Mouse (Mus musculus) ES-E14 (cell line): ENCODE measurements around the gene Slc2a12. TPM values are rescaled to one million over a fixed set of nuclear protein-coding genes. Genes with fewer than 3 reads are reported as not detected.

Experiments used
- DNase-seq: peaks from one replicate; pipeline ENCODE4 v3.0.0-alpha.2; 2013; ENCODE audit warnings: low read depth, low spot score
- H3K27ac ChIP-seq: 2 replicates; pipeline ENCODE4 v1.5.1; 2012; ENCODE audit warnings: low read depth, mild to moderate bottlenecking, low read length, moderate library complexity, mixed read lengths; ENCODE audit not compliant: poor library complexity, insufficient read depth, severe bottlenecking
- H3K36me3 ChIP-seq: 2 replicates; pipeline ENCODE4 v1.6.1; 2012; ENCODE audit warnings: mild to moderate bottlenecking, low read length, moderate library complexity, mixed read lengths; ENCODE audit not compliant: control insufficient read depth, poor library complexity, insufficient read depth, severe bottlenecking
- H3K4me1 ChIP-seq, 2 experiments: fragments of 150-350 bp in 1 of 2; sonication (generic) in 1 of 2; 2 replicates each; pipeline ENCODE4 v1.6.1; 2012; ENCODE audit warnings: low read length in 2 of 2, mild to moderate bottlenecking in 1 of 2, mixed read lengths in 1 of 2; ENCODE audit not compliant: control insufficient read depth in 2 of 2, insufficient read depth in 2 of 2, poor library complexity in 1 of 2
- H3K4me3 ChIP-seq, 2 experiments: fragments of 150-350 bp in 1 of 2; sonication (generic) in 1 of 2; 2 replicates each; pipeline ENCODE4 v1.5.1; 2012; ENCODE audit warnings: low read length in 2 of 2, low read depth in 1 of 2, mild to moderate bottlenecking in 1 of 2, mixed read lengths in 1 of 2; ENCODE audit not compliant: insufficient read depth in 1 of 2, poor library complexity in 1 of 2, severe bottlenecking in 1 of 2
- H3K9ac ChIP-seq: 2 replicates; pipeline ENCODE4 v1.6.1; 2012; ENCODE audit warnings: low read depth, mild to moderate bottlenecking, low read length, mixed read lengths; ENCODE audit not compliant: poor library complexity, insufficient read depth, severe bottlenecking
- H3K9me3 ChIP-seq: fragments of 150-350 bp; sonication (generic); 2 replicates; pipeline ENCODE4 v1.6.1; 2012; ENCODE audit warnings: low read depth, mild to moderate bottlenecking, low read length; ENCODE audit not compliant: control insufficient read depth, insufficient read depth
- CHD2 ChIP-seq: IDR thresholded peaks from 2 replicates; pipeline ENCODE4 v1.6.1; 2014; ENCODE audit warnings: mild to moderate bottlenecking, low read depth, low read length, inconsistent platforms
- HCFC1 ChIP-seq: IDR thresholded peaks from 2 replicates; pipeline ENCODE4 v1.6.1; 2012; ENCODE audit warnings: low read length, inconsistent platforms, borderline replicate concordance; ENCODE audit not compliant: insufficient read depth
- MAFK ChIP-seq: IDR thresholded peaks from 2 replicates; pipeline ENCODE4 v1.6.1; 2014; ENCODE audit warnings: mild to moderate bottlenecking, low read depth, low read length, inconsistent platforms; ENCODE audit not compliant: insufficient read depth
- ZC3H11A ChIP-seq: IDR thresholded peaks from 2 replicates; pipeline ENCODE4 v1.6.1; 2012; ENCODE audit warnings: low read depth, mild to moderate bottlenecking, inconsistent platforms, low read length, borderline replicate concordance
- ZNF384 ChIP-seq: IDR thresholded peaks from 2 replicates; pipeline ENCODE4 v1.6.1; 2012; ENCODE audit warnings: low read depth, low read length, inconsistent platforms
- in situ Hi-C, 2 experiments: fragments of 600-800 bp; cut with MboI; formaldehyde crosslinking; loops; one replicate each; pipeline ENCODE4 v1.15.1; 2025; ENCODE audit warnings: low sequenced_read_pairs in 2 of 2, inconsistent platforms in 1 of 2; ENCODE audit not compliant: unreplicated experiment in 2 of 2
- total RNA-seq: library from RNA; depleted of rRNA; stranded (reverse); fragments of 300-350 nt; gene quantifications from 2 replicates; pipeline ENCODE4 v1.2.3, GENCODE M21; 2012

Gene Slc2a12
- total RNA-seq, 1 experiment, result 0.54 TPM

GRCm38 (mm10) chr10:22718475-22718874 is 73.7 kb downstream of the Slc2a12 start:
- Histone ChIP-seq H3K4me3 (no peak overlapping the region), H3K4me1 (peaks cover 0 to 1% of the 10 kb centered on the region in 2 experiments; a peak in 1 of 4 replicates), H3K9ac (no peak overlapping the region), H3K36me3 (no peaks in the 10 kb centered on the region), H3K9me3 (no peaks in the 10 kb centered on the region), H3K27ac (no peak overlapping the region)
- DNase-seq, result no peak
- in situ Hi-C loops, result loop anchor here in 1 of 2 experiments (10.0 kb wide), 1 partner anchor 104 kb away; no protein-coding TSS in a partner anchor
- no peak for TF ChIP-seq ZC3H11A
- no peak for TF ChIP-seq ZNF384
- TF ChIP-seq MAFK, result no peak
- TF ChIP-seq HCFC1, result no peak
- no peak for TF ChIP-seq CHD2

- H3K36me3 ChIP-seq, result no peaks in the 10 kb centered on the region
- H3K27ac ChIP-seq, result no peak overlapping the region
- H3K4me3 ChIP-seq, result no peak overlapping the region
- no peak for DNase-seq
- H3K9me3 ChIP-seq, result no peaks in the 10 kb centered on the region
- in situ Hi-C loops, result no loop called here
- H3K9ac ChIP-seq, result no peak overlapping the region
- TF ChIP-seq ZC3H11A, result no peak
- TF ChIP-seq MAFK, result no peak
- no peak for TF ChIP-seq ZNF384
- TF ChIP-seq HCFC1, result no peak
- TF ChIP-seq CHD2, result no peak
- H3K4me1 ChIP-seq, result peaks cover 0 to 2% of the 10 kb centered on the region in 2 experiments; a peak in 1 of 4 replicates
These were observed 76.1 kb downstream of the Slc2a12 start for GRCm38 (mm10) chr10:22720781-22721529.

GRCm38 (mm10) chr10:22725166-22725565 is 80.4 kb downstream of the Slc2a12 start:
- in situ Hi-C loops, result no loop called here
- H3K4me1 ChIP-seq, result peaks cover 0 to 2% of the 10 kb centered on the region in 2 experiments; a peak in 1 of 4 replicates
- H3K4me3 ChIP-seq, result no peak overlapping the region
- no peak overlapping the region for H3K9ac ChIP-seq
- H3K36me3 ChIP-seq, result no peaks in the 10 kb centered on the region
- TF ChIP-seq HCFC1, result no peak
- no peak for TF ChIP-seq MAFK
- H3K9me3 ChIP-seq, result no peaks in the 10 kb centered on the region
- no peak for DNase-seq
- H3K27ac ChIP-seq, result no peak overlapping the region

- TF ChIP-seq HCFC1, result no peak
- no peak for TF ChIP-seq CHD2
- no peak for TF ChIP-seq ZNF384
- no peak for TF ChIP-seq ZC3H11A
- no peak for TF ChIP-seq MAFK
- H3K27ac ChIP-seq, result no peak overlapping the region
- H3K4me1 ChIP-seq, result peaks cover 0 to 2% of the 10 kb centered on the region in 2 experiments; a peak in 1 of 4 replicates
- H3K36me3 ChIP-seq, result no peaks in the 10 kb centered on the region
- DNase-seq, result no peak
- no peak overlapping the region for H3K4me3 ChIP-seq
- H3K9ac ChIP-seq, result no peak overlapping the region
- in situ Hi-C loops, result no loop called here
- no peaks in the 10 kb centered on the region for H3K9me3 ChIP-seq
These were observed 81.5 kb downstream of the Slc2a12 start for GRCm38 (mm10) chr10:22726295-22726694.

GRCm38 (mm10) chr10:22728257-22728656 is 83.4 kb downstream of the Slc2a12 start:
- TF ChIP-seq ZNF384, result no peak
- TF ChIP-seq CHD2, result no peak
- no peak for TF ChIP-seq ZC3H11A
- no peak for TF ChIP-seq HCFC1
- no peak for TF ChIP-seq MAFK
- Histone ChIP-seq H3K4me3 (no peak overlapping the region), H3K9ac (no peak overlapping the region), H3K9me3 (no peaks in the 10 kb centered on the region), H3K36me3 (no peaks in the 10 kb centered on the region), H3K4me1 (peaks cover 0 to 7% of the 10 kb centered on the region in 2 experiments; a peak in 1 of 4 replicates), H3K27ac (no peak overlapping the region)
- DNase-seq, result no peak
- in situ Hi-C loops, result no loop called here
